Mouse (Mus musculus) embryonic fibroblast, embryonic 13.5 days (primary cell): ENCODE measurements around the gene Gm14214.

Experiments
- CTCF ChIP-seq: IDR thresholded peaks from 2 replicates; pipeline ENCODE4 v1.5.1; 2011; ENCODE audit warnings: mild to moderate bottlenecking, control low read depth, low read length, moderate library complexity, borderline replicate concordance; ENCODE audit not compliant: insufficient read depth
- POLR2A ChIP-seq: IDR thresholded peaks from 2 replicates; pipeline ENCODE4 v1.6.1; 2011; ENCODE audit warnings: low read depth, mild to moderate bottlenecking, control low read depth, low read length, moderate library complexity

GRCm38 (mm10) chr2:154765554-154766008 is 4.2 kb downstream of the Gm14214 start:
- TF ChIP-seq CTCF (no peak), POLR2A (no peak)
